Mouse (Mus musculus): Measurements from ENCODE around the gene Tmed9. TPM values are rescaled to one million over a fixed set of nuclear protein-coding genes. Genes with fewer than 3 reads are reported as not detected.

Gene Tmed9
- polyA plus RNA-seq, 1 experiment from 2014 or later, result 61.9 TPM

DNA sequence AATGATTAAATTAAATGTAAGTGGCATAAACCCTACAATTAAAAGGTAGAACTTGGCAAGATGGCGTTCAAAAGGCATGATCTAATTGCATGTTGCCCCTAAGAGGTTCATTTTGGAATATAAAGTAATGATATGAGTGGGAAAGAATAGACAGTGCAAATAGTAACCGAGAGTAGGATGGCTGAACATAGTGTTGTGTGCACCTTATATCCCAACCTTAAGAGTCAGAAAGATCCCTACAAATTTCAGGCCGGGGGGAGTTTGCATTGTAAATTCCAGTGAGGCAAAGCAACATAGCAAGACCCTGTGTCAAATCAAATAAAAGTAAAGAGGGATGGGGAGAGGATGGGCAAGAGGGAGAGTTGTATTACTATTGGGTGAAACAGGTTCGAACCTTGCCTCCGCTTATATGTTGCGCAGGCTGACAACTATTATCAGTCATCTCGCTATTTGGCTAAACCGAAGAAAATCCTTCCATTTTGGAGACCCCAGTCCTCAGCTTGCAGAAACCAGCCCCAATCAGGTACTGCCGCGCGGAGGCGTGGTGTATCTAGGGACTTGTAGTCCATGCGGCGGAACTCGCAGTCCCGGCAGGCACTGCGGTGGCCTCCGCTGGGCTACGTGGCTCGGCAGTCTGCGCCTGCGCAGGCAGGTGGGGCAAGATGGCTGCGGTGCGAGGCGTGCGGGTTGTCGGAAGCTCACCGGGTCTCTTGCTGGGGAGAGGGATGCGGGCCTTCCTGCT lies 19.2 kb downstream of the Tmed9 start:
- DNase-seq (ENCODE audit: low spot score) (peak; percentile 93), ATAC-seq (replicated peaks; ENCODE audit: low FRiP score) (peak; percentile 98)
- WGBS, result 4% methylated on average over 29 of the region's 29 CpGs
- H3K9ac ChIP-seq (ENCODE audit: low read depth, low read length), result peak overlapping the region; percentile 93
- peaks cover 19% of the 10 kb centered on the region for H3K36me3 ChIP-seq (ENCODE audit: control insufficient read depth, insufficient read depth, low read length)
- peaks cover 2% of the 10 kb centered on the region; the same call in 1 of the 2 replicates for H3K4me1 ChIP-seq (replicated peaks; ENCODE audit: control insufficient read depth, insufficient read depth, low read length)
- H3K27me3 ChIP-seq (replicated peaks; ENCODE audit: control insufficient read depth, insufficient read depth, low read length), result no peaks in the 10 kb centered on the region
- H3K4me3 ChIP-seq (ENCODE audit: low read depth, low read length), result peak overlapping the region; percentile 95
- 0 out of 2 replicates have a peak overlapping the region, but pooled peaks have one; percentile 34 for H3K27ac ChIP-seq (ENCODE audit: low read depth, low read length)
- peak overlapping the region; percentile 81 for H3K4me2 ChIP-seq
- H3K9me3 ChIP-seq (ENCODE audit: control insufficient read depth, low read length), result no peaks in the 10 kb centered on the region

DNA sequence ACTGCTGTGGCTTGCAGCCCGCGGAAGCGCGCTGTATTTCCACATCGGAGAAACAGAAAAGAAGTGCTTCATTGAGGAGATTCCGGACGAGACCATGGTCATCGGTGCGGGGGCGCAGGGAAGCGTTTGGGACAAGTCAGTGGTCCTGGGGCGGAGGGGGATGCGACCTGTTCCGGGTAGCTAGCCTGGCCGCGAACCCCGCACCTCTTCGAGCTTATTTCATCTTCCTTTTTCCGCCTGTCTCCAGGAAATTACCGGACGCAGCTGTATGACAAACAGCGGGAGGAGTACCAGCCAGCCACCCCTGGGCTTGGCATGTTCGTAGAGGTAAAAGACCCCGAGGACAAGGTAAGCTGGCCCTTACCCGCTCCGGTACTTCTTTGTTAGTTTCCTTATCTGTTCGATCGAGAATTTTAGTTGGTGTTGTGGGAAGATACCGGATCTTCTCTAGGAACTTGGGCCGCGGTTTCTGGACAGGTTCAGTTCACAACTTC lies 19.8 kb downstream of the Tmed9 start:
- Histone ChIP-seq H3K27me3 (replicated peaks; ENCODE audit: control insufficient read depth, insufficient read depth, low read length) (no peaks in the 10 kb centered on the region), H3K36me3 (ENCODE audit: control insufficient read depth, insufficient read depth, low read length) (peaks cover 23% of the 10 kb centered on the region), H3K4me2 (peak overlapping the region; percentile 81), H3K9me3 (ENCODE audit: control insufficient read depth, low read length) (no peaks in the 10 kb centered on the region), H3K27ac (ENCODE audit: low read depth, low read length) (0 out of 2 replicates have a peak overlapping the region, but pooled peaks have one; percentile 34), H3K9ac (ENCODE audit: low read depth, low read length) (peak overlapping the region; percentile 93), H3K4me3 (ENCODE audit: low read depth, low read length) (peak overlapping the region; percentile 95), H3K4me1 (replicated peaks; ENCODE audit: control insufficient read depth, insufficient read depth, low read length) (peaks cover 2% of the 10 kb centered on the region; the same call in 1 of the 2 replicates)
- ATAC-seq (replicated peaks; ENCODE audit: low FRiP score) (peak; percentile 37; the same call in 1 of the 2 replicates), DNase-seq (ENCODE audit: low spot score) (no peak)
- under 1% methylated on average over 31 of the region's 31 CpGs for WGBS

DNA sequence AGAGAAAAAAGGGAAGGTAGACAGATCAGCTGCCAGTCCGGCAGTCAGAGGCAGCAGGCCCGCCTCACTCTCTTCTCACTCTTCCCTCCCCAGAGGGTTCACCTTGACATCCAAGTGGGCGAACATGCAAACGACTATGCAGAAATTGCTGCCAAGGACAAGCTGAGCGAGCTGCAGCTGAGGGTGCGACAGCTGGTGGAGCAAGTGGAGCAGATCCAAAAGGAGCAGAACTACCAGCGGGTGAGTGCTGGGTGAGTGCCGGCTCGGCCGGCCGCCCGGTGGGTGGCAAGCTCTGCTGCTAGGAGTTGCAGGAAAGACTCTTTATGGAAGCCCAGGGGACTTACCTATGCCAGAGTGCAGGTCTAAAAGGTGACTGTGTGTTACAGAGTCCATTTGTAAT lies 21.8 kb downstream of the Tmed9 start:
- no peak for ATAC-seq (replicated peaks; ENCODE audit: low FRiP score)
- 93% methylated on average over 12 of the region's 12 CpGs for WGBS
- no peak overlapping the region for H3K4me2 ChIP-seq

DNA sequence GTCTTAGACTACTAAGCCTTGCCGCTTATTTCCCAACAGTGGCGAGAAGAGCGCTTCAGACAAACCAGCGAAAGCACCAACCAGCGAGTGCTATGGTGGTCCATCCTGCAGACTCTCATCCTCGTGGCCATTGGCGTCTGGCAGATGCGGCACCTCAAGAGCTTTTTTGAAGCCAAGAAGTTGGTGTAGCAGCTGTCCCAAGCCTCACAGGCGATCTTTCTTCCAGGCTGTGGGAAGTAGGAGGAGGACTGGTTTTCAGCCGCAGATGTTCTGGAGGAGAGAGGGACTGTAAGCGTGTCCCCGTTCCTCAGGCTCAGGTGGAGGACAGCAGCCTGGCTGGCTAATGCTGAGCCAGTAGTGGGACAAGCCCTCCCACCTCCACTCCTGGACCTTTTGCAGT lies 23.3 kb downstream of the Tmed9 start:
- H3K27ac ChIP-seq (ENCODE audit: low read depth, low read length), result no peak overlapping the region
- peaks cover 11% of the 10 kb centered on the region for H3K4me1 ChIP-seq (replicated peaks; ENCODE audit: control insufficient read depth, insufficient read depth, low read length)
- no peak overlapping the region for H3K4me2 ChIP-seq
- H3K9ac ChIP-seq (ENCODE audit: low read depth, low read length), result no peak overlapping the region
- peaks cover 23% of the 10 kb centered on the region for H3K36me3 ChIP-seq (ENCODE audit: control insufficient read depth, insufficient read depth, low read length)
- no peaks in the 10 kb centered on the region for H3K27me3 ChIP-seq (replicated peaks; ENCODE audit: control insufficient read depth, insufficient read depth, low read length)
- ATAC-seq (replicated peaks; ENCODE audit: low FRiP score) (no peak), DNase-seq (ENCODE audit: low spot score) (no peak)
- H3K9me3 ChIP-seq (ENCODE audit: control insufficient read depth, low read length), result no peaks in the 10 kb centered on the region
- no peak overlapping the region for H3K4me3 ChIP-seq (ENCODE audit: low read depth, low read length)
- WGBS, result 96% methylated on average over 12 of the region's 12 CpGs

More for the DNA sequence above, 21.8 kb downstream of the Tmed9 start:
- H3K36me3 ChIP-seq (ENCODE audit: control insufficient read depth, insufficient read depth, low read length), result peaks cover 23% of the 10 kb centered on the region
- H3K27ac ChIP-seq (ENCODE audit: low read depth, low read length), result no peak overlapping the region
- peaks cover 6% of the 10 kb centered on the region; the same call in 1 of the 2 replicates for H3K4me1 ChIP-seq (replicated peaks; ENCODE audit: control insufficient read depth, insufficient read depth, low read length)
- no peaks in the 10 kb centered on the region for H3K27me3 ChIP-seq (replicated peaks; ENCODE audit: control insufficient read depth, insufficient read depth, low read length)
- DNase-seq (ENCODE audit: low spot score), result no peak
- no peaks in the 10 kb centered on the region for H3K9me3 ChIP-seq (ENCODE audit: control insufficient read depth, low read length)
- no peak overlapping the region for H3K4me3 ChIP-seq (ENCODE audit: low read depth, low read length)
- no peak overlapping the region for H3K9ac ChIP-seq (ENCODE audit: low read depth, low read length)

DNA sequence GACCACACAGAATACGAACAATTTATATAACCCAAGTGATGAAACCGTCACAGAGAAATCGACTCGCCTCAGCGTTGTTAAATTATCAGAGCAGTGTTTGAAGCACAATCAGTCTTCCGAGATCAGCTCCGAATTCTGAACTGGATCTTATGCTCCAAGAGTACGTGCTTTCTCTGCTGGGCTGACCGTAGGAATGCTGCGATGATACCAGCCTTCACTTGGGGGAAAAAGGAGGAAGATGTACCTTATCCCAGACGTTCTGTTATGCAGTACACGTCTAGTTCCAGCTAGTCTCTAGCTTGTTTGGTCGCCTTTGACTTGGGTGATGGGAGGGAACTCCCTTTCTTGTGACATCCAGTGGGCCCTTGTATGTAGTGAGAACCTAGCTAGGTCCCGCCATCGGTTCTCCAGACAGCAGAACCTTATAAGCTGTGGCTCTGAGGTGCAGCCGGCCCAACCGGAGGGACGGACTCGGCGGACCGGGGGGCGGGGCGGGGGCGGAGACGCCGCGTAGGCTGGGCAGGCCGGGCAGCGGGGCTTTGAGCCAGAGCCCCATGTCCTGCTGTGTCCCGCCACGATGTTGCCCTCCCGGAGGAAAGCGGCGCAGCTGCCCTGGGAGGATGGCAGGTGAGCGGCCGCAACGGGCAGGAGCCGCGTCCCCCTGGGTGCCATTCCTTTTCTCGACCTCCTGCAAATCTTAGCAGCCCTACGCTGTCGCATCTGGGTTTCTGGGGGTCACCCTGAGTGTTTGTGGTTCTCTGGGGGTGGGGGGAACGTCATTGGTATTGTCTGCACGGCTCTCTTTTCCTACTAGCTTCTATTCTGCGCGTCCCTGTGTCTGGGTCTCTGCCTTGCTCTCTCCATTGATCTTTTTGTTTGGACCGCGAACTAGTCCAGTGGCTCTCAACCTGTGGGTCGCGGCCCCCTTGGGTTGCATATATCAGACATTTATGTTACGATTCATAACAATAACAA lies 26.3 kb downstream of the Tmed9 start, which contains the start of gene B4galt7:
TSS of gene B4galt7 (plus strand) at position 331 of the 975 bp plus-strand sequence.
- Histone ChIP-seq H3K27me3 (replicated peaks; ENCODE audit: control insufficient read depth, insufficient read depth, low read length) (no peaks in the 10 kb centered on the region), H3K27ac (ENCODE audit: low read depth, low read length) (peak within 1 kb of the TSS; percentile 32; the same call in 1 of the 2 replicates), H3K36me3 (ENCODE audit: control insufficient read depth, insufficient read depth, low read length) (peaks cover 26% of the 10 kb centered on the region), H3K4me2 (peak within 1 kb of the TSS; percentile 91), H3K9me3 (ENCODE audit: control insufficient read depth, low read length) (no peaks in the 10 kb centered on the region), H3K4me3 (ENCODE audit: low read depth, low read length) (peak within 1 kb of the TSS; percentile 89), H3K9ac (ENCODE audit: low read depth, low read length) (peak within 1 kb of the TSS; percentile 81), H3K4me1 (replicated peaks; ENCODE audit: control insufficient read depth, insufficient read depth, low read length) (peaks cover 9% of the 10 kb centered on the region)
- 8% methylated on average over 51 of the region's 51 CpGs for WGBS
- ATAC-seq (replicated peaks; ENCODE audit: low FRiP score), result peak; percentile 85
- DNase-seq (ENCODE audit: low spot score), result peak; percentile 89

DNA sequence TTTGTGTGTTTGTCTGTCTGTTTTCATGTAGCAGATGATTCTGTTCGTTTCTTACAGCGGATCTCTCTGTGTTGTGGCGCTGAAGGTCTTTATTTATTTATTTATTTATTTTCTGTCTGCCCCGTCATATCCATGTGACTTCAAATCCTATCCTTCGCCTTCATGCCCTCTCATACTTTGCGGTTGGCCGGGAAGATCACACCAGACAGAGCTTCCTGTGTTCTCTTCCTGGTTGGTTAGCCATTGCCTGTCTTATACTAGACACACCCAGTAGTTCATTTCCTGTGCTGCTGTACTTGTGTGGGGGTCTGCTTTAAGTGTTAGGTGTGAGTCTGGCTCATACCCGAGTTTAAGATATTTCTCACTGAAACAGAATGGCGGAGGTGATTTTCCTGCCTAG lies 27.1 kb downstream of the Tmed9 start:
- H3K36me3 ChIP-seq (ENCODE audit: control insufficient read depth, insufficient read depth, low read length), result peaks cover 21% of the 10 kb centered on the region
- H3K4me3 ChIP-seq (ENCODE audit: low read depth, low read length), result peak overlapping the region; percentile 89
- no peak overlapping the region for H3K27ac ChIP-seq (ENCODE audit: low read depth, low read length)
- 13% methylated on average over 9 of the region's 9 CpGs for WGBS
- H3K9me3 ChIP-seq (ENCODE audit: control insufficient read depth, low read length), result no peaks in the 10 kb centered on the region
- peak; percentile 54 for ATAC-seq (replicated peaks; ENCODE audit: low FRiP score)
- H3K27me3 ChIP-seq (replicated peaks; ENCODE audit: control insufficient read depth, insufficient read depth, low read length), result no peaks in the 10 kb centered on the region
- H3K4me2 ChIP-seq, result peak overlapping the region; percentile 91
- peak overlapping the region; percentile 81 for H3K9ac ChIP-seq (ENCODE audit: low read depth, low read length)
- no peak for DNase-seq (ENCODE audit: low spot score)
- peaks cover 9% of the 10 kb centered on the region for H3K4me1 ChIP-seq (replicated peaks; ENCODE audit: control insufficient read depth, insufficient read depth, low read length)

DNA sequence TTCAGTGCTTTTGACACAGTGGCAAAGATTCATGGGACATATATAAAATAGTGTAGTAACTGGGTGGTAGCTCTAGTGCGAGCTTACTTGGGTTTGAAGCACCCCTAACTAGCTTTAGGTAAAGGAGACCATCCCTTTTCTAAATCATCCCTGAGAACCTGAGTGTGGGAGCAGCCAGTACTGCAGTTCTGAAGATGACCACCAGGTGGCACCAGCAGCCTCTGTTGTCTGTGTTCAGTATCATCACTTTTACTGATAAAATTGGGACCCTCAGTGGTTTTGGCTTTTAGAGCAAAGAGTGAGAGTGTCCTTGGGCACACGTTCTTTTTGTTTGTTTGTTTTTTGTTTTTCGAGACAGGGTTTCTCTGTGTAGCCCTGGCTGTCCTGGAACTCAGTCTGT lies 28.1 kb downstream of the Tmed9 start:
- peaks cover 9% of the 10 kb centered on the region for H3K4me1 ChIP-seq (replicated peaks; ENCODE audit: control insufficient read depth, insufficient read depth, low read length)
- H3K27me3 ChIP-seq (replicated peaks; ENCODE audit: control insufficient read depth, insufficient read depth, low read length), result no peaks in the 10 kb centered on the region
- no peak overlapping the region for H3K27ac ChIP-seq (ENCODE audit: low read depth, low read length)
- ATAC-seq (replicated peaks; ENCODE audit: low FRiP score) (no peak; the same call in 1 of the 2 replicates), DNase-seq (ENCODE audit: low spot score) (peak; percentile 68)
- H3K36me3 ChIP-seq (ENCODE audit: control insufficient read depth, insufficient read depth, low read length), result peaks cover 18% of the 10 kb centered on the region
- no peak overlapping the region for H3K4me3 ChIP-seq (ENCODE audit: low read depth, low read length)
- H3K9me3 ChIP-seq (ENCODE audit: control insufficient read depth, low read length), result no peaks in the 10 kb centered on the region
- no peak overlapping the region for H3K9ac ChIP-seq (ENCODE audit: low read depth, low read length)
- no peak overlapping the region for H3K4me2 ChIP-seq
- 5% methylated on average over 3 of the region's 3 CpGs for WGBS

DNA sequence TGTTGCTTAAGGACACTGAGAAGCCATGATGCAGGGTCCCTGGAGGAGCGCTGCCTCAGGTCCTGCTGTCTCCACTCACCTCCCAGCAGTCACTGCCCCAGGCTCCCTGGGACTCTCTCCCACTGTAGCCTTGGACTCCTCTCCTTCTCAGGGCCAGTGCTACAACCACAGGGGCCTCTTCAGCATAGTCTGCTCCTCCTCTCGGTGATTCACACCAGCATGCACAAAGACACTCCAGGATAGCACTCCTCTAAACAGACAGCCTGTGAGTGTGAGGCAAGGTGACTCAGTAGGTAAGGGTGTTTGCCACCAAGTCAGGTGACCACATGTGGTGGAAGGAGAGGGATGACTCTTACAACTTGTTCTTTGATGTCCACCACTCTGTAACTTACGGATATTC lies 31.1 kb downstream of the Tmed9 start:
- Histone ChIP-seq H3K9ac (ENCODE audit: low read depth, low read length) (no peak overlapping the region), H3K4me3 (ENCODE audit: low read depth, low read length) (no peak overlapping the region), H3K9me3 (ENCODE audit: control insufficient read depth, low read length) (no peaks in the 10 kb centered on the region), H3K4me1 (replicated peaks; ENCODE audit: control insufficient read depth, insufficient read depth, low read length) (peaks cover 4% of the 10 kb centered on the region), H3K27me3 (replicated peaks; ENCODE audit: control insufficient read depth, insufficient read depth, low read length) (no peaks in the 10 kb centered on the region), H3K36me3 (ENCODE audit: control insufficient read depth, insufficient read depth, low read length) (peaks cover 13% of the 10 kb centered on the region), H3K27ac (ENCODE audit: low read depth, low read length) (no peak overlapping the region), H3K4me2 (no peak overlapping the region)
- no peak for ATAC-seq (replicated peaks; ENCODE audit: low FRiP score)
- DNase-seq (ENCODE audit: low spot score), result no peak
- WGBS, result 92% methylated on average over 3 of the region's 3 CpGs

Data from liver, embryonic 11.5 days (tissue).